Mouse (Mus musculus): ENCODE data around the gene Tedc2. TPM values are rescaled to one million over a fixed set of nuclear protein-coding genes. Genes with fewer than 3 reads are reported as not detected.

Tedc2 gene
- total RNA-seq, 1 experiment from 2014 or later: 3.1 TPM

Other genes starting within 250 kb of the Tedc2 start
- gene Prss30, start 240.3 kb downstream of the Tedc2 start, total RNA-seq (2017): 0.76 to 1.2 TPM in 2 of 3 replicates, not detected in the other
- gene Prss22, start 222.8 kb downstream of the Tedc2 start, total RNA-seq (2017): not detected in 3 replicates
- gene Prss27, start 182.7 kb downstream of the Tedc2 start, total RNA-seq (2017): not detected in 3 replicates
- 15.4 to 22.7 TPM (median 16.9 TPM) in 3 replicates for gene Kctd5, start 147.4 kb downstream of the Tedc2 start, total RNA-seq (2017)
- gene Pdpk1, start 69.9 kb downstream of the Tedc2 start, total RNA-seq (2017): 37.3 to 63.3 TPM (median 46.8 TPM) in 3 replicates
- 6.5 to 24.6 TPM (median 24.4 TPM) in 3 replicates for gene Amdhd2, start 57.1 kb downstream of the Tedc2 start, total RNA-seq (2017)
- 55.6 to 90.6 TPM (median 83.3 TPM) in 3 replicates for gene Atp6v0c, start 51.1 kb downstream of the Tedc2 start, total RNA-seq (2017)
- gene Tbc1d24, start 15.3 kb downstream of the Tedc2 start, total RNA-seq (2017): 0.68 to 1.0 TPM (median 0.96 TPM) in 3 replicates
- gene Ntn3, start 11.3 kb downstream of the Tedc2 start, total RNA-seq (2017): not detected in 3 replicates
- gene Ccnf, start 30.6 kb upstream of the Tedc2 start, total RNA-seq (2017): 1.6 to 4.6 TPM (median 2.0 TPM) in 3 replicates
- gene Abca17, start 130.2 kb upstream of the Tedc2 start, total RNA-seq (2017): not detected in 3 replicates
- gene Abca3, start 131.1 kb upstream of the Tedc2 start, total RNA-seq (2017): 29.2 to 35.4 TPM (median 29.7 TPM) in 3 replicates
- 84.3 to 102 TPM (median 99.4 TPM) in 3 replicates for gene Rnps1, start 193.7 kb upstream of the Tedc2 start, total RNA-seq (2017)
- gene Eci1, start 205.8 kb upstream of the Tedc2 start, total RNA-seq (2017): 22.1 to 36.2 TPM (median 26.0 TPM) in 3 replicates
- gene Dnase1l2, start 222.3 kb upstream of the Tedc2 start, total RNA-seq (2017): 1.6 to 2.2 TPM in 2 of 3 replicates, not detected in the other
- gene E4f1, start 249.5 kb upstream of the Tedc2 start, total RNA-seq (2017): 26.9 to 32.5 TPM (median 29.5 TPM) in 3 replicates
- gene Pgp, start 249.5 kb upstream of the Tedc2 start, total RNA-seq (2017): 8.4 to 10.1 TPM (median 9.1 TPM) in 3 replicates

All from monocyte, adult 5-6 weeks (primary cell).